Mouse (Mus musculus) MEL (cell line): ENCODE measurements around the gene Slc38a5. TPM values are rescaled to one million over a fixed set of nuclear protein-coding genes. Genes with fewer than 3 reads are reported as not detected.

Experiments used
- DNase-seq: peaks from one replicate; pipeline ENCODE4 v3.0.0; 2011; ENCODE audit warnings: low read depth, low spot score
- H3K27ac ChIP-seq: 2 replicates; pipeline ENCODE4 v1.5.1; 2012; ENCODE audit warnings: low read depth, mild to moderate bottlenecking, control low read depth, low read length, moderate library complexity; ENCODE audit not compliant: control insufficient read depth
- H3K27me3 ChIP-seq, 2 experiments: fragments of 150-350 bp in 1 of 2; sonication (generic) in 1 of 2; 2 replicates each; pipeline ENCODE4 v1.6.1; 2012; ENCODE audit warnings: low read length in 2 of 2, mild to moderate bottlenecking in 2 of 2, improper control_type of control experiment in 1 of 2, moderate library complexity in 1 of 2; ENCODE audit not compliant: insufficient read depth in 2 of 2, control insufficient read depth in 1 of 2
- H3K36me3 ChIP-seq, 2 experiments: 2 replicates each; pipeline ENCODE4 v1.6.1; 2012 to 2014; ENCODE audit warnings: low read length in 2 of 2, improper control_type of control experiment in 1 of 2, inconsistent platforms in 1 of 2, mild to moderate bottlenecking in 1 of 2; ENCODE audit not compliant: insufficient read depth in 2 of 2, control insufficient read depth in 1 of 2
- H3K4me1 ChIP-seq, 2 experiments: fragments of 150-350 bp in 1 of 2; sonication (generic) in 1 of 2; 2 replicates each; pipeline ENCODE4 v1.6.1; 2012; ENCODE audit warnings: low read length in 2 of 2, improper control_type of control experiment in 1 of 2, mild to moderate bottlenecking in 1 of 2; ENCODE audit not compliant: insufficient read depth in 2 of 2, control insufficient read depth in 1 of 2
- H3K4me3 ChIP-seq, 2 experiments: fragments of 150-350 bp in 1 of 2; sonication (generic) in 1 of 2; 2 replicates each; pipeline ENCODE4 v1.5.1; 2012; ENCODE audit warnings: low read depth in 2 of 2, low read length in 2 of 2, mild to moderate bottlenecking in 2 of 2, moderate library complexity in 2 of 2, control low read depth in 1 of 2, improper control_type of control experiment in 1 of 2; ENCODE audit not compliant: control insufficient read depth in 1 of 2, insufficient read depth in 1 of 2
- H3K79me2 ChIP-seq: 2 replicates; pipeline ENCODE4 v1.6.1; 2012; ENCODE audit warnings: mild to moderate bottlenecking, low read length, moderate library complexity; ENCODE audit not compliant: control insufficient read depth, poor library complexity, insufficient read depth
- H3K9ac ChIP-seq: 2 replicates; pipeline ENCODE4 v1.6.1; 2012; ENCODE audit warnings: low read depth, mild to moderate bottlenecking, control low read depth, low read length, moderate library complexity; ENCODE audit not compliant: control insufficient read depth, poor library complexity, severe bottlenecking
- H3K9me3 ChIP-seq: fragments of 150-350 bp; sonication (generic); replicated peaks from 2 replicates; pipeline ENCODE4 v1.6.1; 2012; ENCODE audit warnings: mild to moderate bottlenecking, low read length, improper control_type of control experiment, moderate library complexity; ENCODE audit not compliant: insufficient read depth
- BHLHE40 ChIP-seq: IDR thresholded peaks from 2 replicates; pipeline ENCODE4 v1.6.1; 2012; ENCODE audit warnings: low read depth, mild to moderate bottlenecking, inconsistent platforms, low read length, improper control_type of control experiment, borderline replicate concordance
- CHD1 ChIP-seq: IDR thresholded peaks from 2 replicates; pipeline ENCODE4 v1.6.1; 2012; ENCODE audit warnings: low read depth, mild to moderate bottlenecking, inconsistent platforms, low read length, improper control_type of control experiment
- CHD2 ChIP-seq: IDR thresholded peaks from 2 replicates; pipeline ENCODE4 v1.6.1; 2011; ENCODE audit warnings: low read length, improper control_type of control experiment
- CTCF ChIP-seq, 3 experiments: IDR thresholded peaks in 2 of 3; conservative IDR thresholded peaks in 1 of 3; 2 replicates each; pipeline ENCODE4 v1.5.1; 2011 to 2012; ENCODE audit warnings: low read length in 3 of 3, low read depth in 2 of 3, mild to moderate bottlenecking in 2 of 3, improper control_type of control experiment in 1 of 3, inconsistent platforms in 1 of 3, mixed read lengths in 1 of 3, moderate library complexity in 1 of 3; ENCODE audit not compliant: control insufficient read depth in 1 of 3, insufficient read depth in 1 of 3, poor library complexity in 1 of 3, severe bottlenecking in 1 of 3
- ELF1 ChIP-seq: IDR thresholded peaks from 2 replicates; pipeline ENCODE4 v1.6.1; 2014; ENCODE audit warnings: low read depth, mild to moderate bottlenecking, inconsistent platforms, low read length, improper control_type of control experiment, moderate library complexity
- EP300 ChIP-seq, 2 experiments: IDR thresholded peaks; 2 replicates each; pipeline ENCODE4 v1.6.1; 2011; ENCODE audit warnings: improper control_type of control experiment in 2 of 2, low read length in 2 of 2, low read depth in 1 of 2, mild to moderate bottlenecking in 1 of 2
- GABPA ChIP-seq: IDR thresholded peaks from 2 replicates; pipeline ENCODE4 v1.6.1; 2012; ENCODE audit warnings: low read depth, mild to moderate bottlenecking, inconsistent platforms, low read length, improper control_type of control experiment, moderate library complexity
- GATA1 ChIP-seq: IDR thresholded peaks from 2 replicates; pipeline ENCODE4 v1.6.1; 2011; ENCODE audit warnings: low read depth, low read length, improper control_type of control experiment
- HCFC1 ChIP-seq: IDR thresholded peaks from 2 replicates; pipeline ENCODE4 v1.6.1; 2012; ENCODE audit warnings: low read depth, mild to moderate bottlenecking, inconsistent platforms, low read length, improper control_type of control experiment, moderate library complexity
- JUND ChIP-seq: IDR thresholded peaks from 2 replicates; pipeline ENCODE4 v1.6.1; 2011; ENCODE audit warnings: low read depth, mild to moderate bottlenecking, improper control_type of control experiment, low read length
- KAT2A ChIP-seq: conservative IDR thresholded peaks from 2 replicates; pipeline ENCODE4 v1.6.1; 2012; ENCODE audit warnings: low read depth, low read length, improper control_type of control experiment, inconsistent platforms
- MAX ChIP-seq: IDR thresholded peaks from 2 replicates; pipeline ENCODE4 v1.6.1; 2011; ENCODE audit warnings: low read length, improper control_type of control experiment
- MAZ ChIP-seq: IDR thresholded peaks from 2 replicates; pipeline ENCODE4 v1.6.1; 2012; ENCODE audit warnings: low read depth, mild to moderate bottlenecking, inconsistent platforms, low read length, improper control_type of control experiment
- MXI1 ChIP-seq: IDR thresholded peaks from 2 replicates; pipeline ENCODE4 v1.6.1; 2011; ENCODE audit warnings: mild to moderate bottlenecking, low read depth, low read length, improper control_type of control experiment
- MYC ChIP-seq: IDR thresholded peaks from 2 replicates; pipeline ENCODE4 v1.6.1; 2011; ENCODE audit warnings: low read depth, mild to moderate bottlenecking, low read length, improper control_type of control experiment, moderate library complexity
- NELFE ChIP-seq: IDR thresholded peaks from 2 replicates; pipeline ENCODE4 v1.6.1; 2011; ENCODE audit warnings: low read depth, low read length, improper control_type of control experiment
- POLR2AphosphoS2 ChIP-seq: IDR thresholded peaks from 2 replicates; pipeline ENCODE4 v1.6.1; 2011; ENCODE audit warnings: low read length, improper control_type of control experiment
- POLR2AphosphoS5 ChIP-seq: IDR thresholded peaks from 2 replicates; pipeline ENCODE4 v1.6.1; 2012; ENCODE audit warnings: low read depth, borderline replicate concordance, mild to moderate bottlenecking, inconsistent platforms, low read length, moderate library complexity, mixed read lengths
- RCOR1 ChIP-seq: IDR thresholded peaks from 2 replicates; pipeline ENCODE4 v1.6.1; 2012; ENCODE audit warnings: low read depth, mild to moderate bottlenecking, inconsistent platforms, low read length, improper control_type of control experiment
- SIN3A ChIP-seq: IDR thresholded peaks from 2 replicates; pipeline ENCODE4 v1.6.1; 2012; ENCODE audit warnings: low read length, improper control_type of control experiment, inconsistent platforms
- SMC3 ChIP-seq: IDR thresholded peaks from 2 replicates; pipeline ENCODE4 v1.6.1; 2011; ENCODE audit warnings: low read depth, low read length, improper control_type of control experiment
- TAL1 ChIP-seq: IDR thresholded peaks from 2 replicates; pipeline ENCODE4 v1.6.1; 2012; ENCODE audit warnings: mild to moderate bottlenecking, inconsistent platforms, low read length, moderate library complexity, mixed read lengths
- TBP ChIP-seq: IDR thresholded peaks from 2 replicates; pipeline ENCODE4 v1.8.0; 2011; ENCODE audit warnings: low read depth, low read length, improper control_type of control experiment
- TCF12 ChIP-seq: IDR thresholded peaks from 2 replicates; pipeline ENCODE4 v1.6.1; 2014; ENCODE audit warnings: low read depth, mild to moderate bottlenecking, inconsistent platforms, low read length, improper control_type of control experiment, moderate library complexity
- UBTF ChIP-seq: IDR thresholded peaks from 2 replicates; pipeline ENCODE4 v1.6.1; 2012; ENCODE audit warnings: low read depth, mild to moderate bottlenecking, inconsistent platforms, low read length, improper control_type of control experiment, moderate library complexity, borderline replicate concordance; ENCODE audit not compliant: insufficient read depth
- USF1 ChIP-seq: IDR thresholded peaks from 2 replicates; pipeline ENCODE4 v1.6.1; 2014; ENCODE audit warnings: low read depth, mild to moderate bottlenecking, inconsistent platforms, low read length, improper control_type of control experiment, moderate library complexity
- ZKSCAN1 ChIP-seq: IDR thresholded peaks from 2 replicates; pipeline ENCODE4 v1.6.1; 2012; ENCODE audit warnings: low read depth, mild to moderate bottlenecking, inconsistent platforms, low read length, improper control_type of control experiment, moderate library complexity
- polyA plus RNA-seq, 2 experiments: library from polyadenylated mRNA; stranded (reverse) in 1 of 2; unstranded in 1 of 2; fragments of >175 nt in 1 of 2; fragments of >200 nt in 1 of 2; gene quantifications; 2 replicates each; pipeline versions ENCODE4 v1.2.1 to v1.2.4; 2012; ENCODE audit warnings: low replicate concordance in 2 of 2, low read depth in 1 of 2; ENCODE audit not compliant: insufficient read length in 2 of 2, insufficient read depth in 1 of 2, missing spikeins in 1 of 2
- total RNA-seq: library from RNA; depleted of rRNA; stranded (reverse); fragments of 300-350 nt; gene quantifications from 2 replicates; pipeline ENCODE4 v1.2.3, GENCODE M21; 2012

Slc38a5 gene
- total and polyA plus RNA-seq, 3 experiments, result 100 to 146 TPM; not detected in 1

DNA sequence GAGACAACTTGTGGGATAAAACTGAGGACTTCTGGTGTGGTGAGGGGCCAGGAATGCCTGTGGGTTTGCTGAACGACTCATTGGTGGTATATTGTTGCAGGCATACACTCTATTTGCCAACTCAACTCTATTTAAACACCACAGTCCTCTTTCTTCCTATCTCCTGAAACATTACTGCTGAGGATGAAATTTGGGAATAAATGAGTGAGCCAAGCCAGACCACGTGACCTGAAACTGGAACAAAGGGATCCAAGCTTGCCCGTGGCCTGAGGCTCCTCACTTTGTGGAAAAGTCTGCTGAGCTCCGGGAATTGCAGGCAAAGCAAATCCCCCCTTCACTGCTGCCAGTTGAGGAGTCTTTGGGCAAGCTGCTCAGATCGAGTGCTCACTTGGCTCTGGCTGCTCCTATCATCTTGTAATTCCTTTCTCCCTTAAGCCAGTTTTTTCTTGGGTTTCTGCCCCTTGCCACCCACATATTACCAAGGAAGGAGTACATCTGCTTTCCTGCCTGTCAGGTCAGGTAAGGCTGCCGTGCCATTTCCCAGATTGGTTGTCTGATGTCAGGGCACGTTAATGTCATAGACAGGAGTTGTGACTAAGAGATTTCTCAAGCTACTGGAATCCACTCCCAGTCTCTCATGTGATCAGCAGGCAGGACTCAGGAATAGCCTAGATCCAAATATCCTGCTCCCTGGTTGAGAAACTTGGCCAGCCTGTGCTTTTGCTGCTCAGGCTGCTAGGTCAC lies 48.1 kb upstream of the Slc38a5 start:
- H3K9ac ChIP-seq, result no peak overlapping the region
- no peaks in the 10 kb centered on the region for H3K27me3 ChIP-seq
- peaks cover 0 to 23% of the 10 kb centered on the region in 2 experiments; a peak in 3 of 4 replicates for H3K4me1 ChIP-seq
- H3K27ac ChIP-seq, result no peak overlapping the region
- H3K9me3 ChIP-seq, result no peaks in the 10 kb centered on the region
- no peaks in the 10 kb centered on the region for H3K79me2 ChIP-seq
- H3K4me3 ChIP-seq, result no peak overlapping the region
- peaks cover 0 to 4% of the 10 kb centered on the region in 2 experiments; a peak in 2 of 4 replicates for H3K36me3 ChIP-seq
- TF ChIP-seq SIN3A (no peak), USF1 (no peak), POLR2AphosphoS5 (no peak), HCFC1 (no peak), TAL1 (no peak), CTCF (IDR thresholded peaks at IDR 0.05 in 2 of 3, conservative IDR thresholded peaks at IDR 0.05 in 1 of 3; ENCODE audit: control insufficient read depth in 1 of 3, insufficient read depth in 1 of 3, low read depth in 2 of 3, low read length in 3 of 3, poor library complexity in 1 of 3, severe bottlenecking in 1 of 3) (no peak), GABPA (no peak), UBTF (no peak), ELF1 (no peak), MAX (no peak), NELFE (no peak), JUND (no peak), MYC (no peak), TCF12 (no peak), SMC3 (no peak), CHD1 (no peak)
- TF ChIP-seq, all 39 proteins: peak for 0
- no peak for DNase-seq

- Histone ChIP-seq H3K27me3 (no peaks in the 10 kb centered on the region), H3K4me1 (peaks cover 0 to 18% of the 10 kb centered on the region in 2 experiments; a peak in 3 of 4 replicates), H3K79me2 (no peaks in the 10 kb centered on the region), H3K4me3 (no peak overlapping the region), H3K9me3 (no peaks in the 10 kb centered on the region), H3K36me3 (no peaks in the 10 kb centered on the region; a peak in 1 of 4 replicates), H3K27ac (no peak overlapping the region), H3K9ac (no peak overlapping the region)
- DNase-seq, result no peak
- TF ChIP-seq MXI1 (no peak), KAT2A (no peak), MYC (no peak), CHD2 (no peak), EP300 (IDR thresholded peaks at IDR 0.05; ENCODE audit: low read depth in 1 of 2, low read length in 2 of 2) (peak; percentile 25; a peak in 1 of 4 replicates), POLR2AphosphoS2 (no peak), JUND (no peak), TCF12 (peak; percentile 64), ZKSCAN1 (no peak), BHLHE40 (no peak), TBP (no peak), ELF1 (no peak), GATA1 (peak; percentile 40), RCOR1 (no peak), MAZ (no peak), UBTF (no peak)
These were observed 47.5 kb upstream of the Slc38a5 start for GRCm38 (mm10) chrX:8223473-8223872.
